Mouse (Mus musculus) neutrophil, adult 59 days (primary cell): ENCODE data around the gene Tapbpl. TPM values are rescaled to one million over a fixed set of nuclear protein-coding genes. Genes with fewer than 3 reads are reported as not detected.

ENCODE experiments used
- total RNA-seq, 2 experiments: library from RNA; stranded (reverse); gene quantifications; 1 replicate in 1 of 2; 2 replicates in 1 of 2; pipeline ENCODE4 v1.2.4; 2023

Gene Tapbpl
- total RNA-seq = 10 to 100 TPM; 11.0 to 12.0 TPM

DNA sequence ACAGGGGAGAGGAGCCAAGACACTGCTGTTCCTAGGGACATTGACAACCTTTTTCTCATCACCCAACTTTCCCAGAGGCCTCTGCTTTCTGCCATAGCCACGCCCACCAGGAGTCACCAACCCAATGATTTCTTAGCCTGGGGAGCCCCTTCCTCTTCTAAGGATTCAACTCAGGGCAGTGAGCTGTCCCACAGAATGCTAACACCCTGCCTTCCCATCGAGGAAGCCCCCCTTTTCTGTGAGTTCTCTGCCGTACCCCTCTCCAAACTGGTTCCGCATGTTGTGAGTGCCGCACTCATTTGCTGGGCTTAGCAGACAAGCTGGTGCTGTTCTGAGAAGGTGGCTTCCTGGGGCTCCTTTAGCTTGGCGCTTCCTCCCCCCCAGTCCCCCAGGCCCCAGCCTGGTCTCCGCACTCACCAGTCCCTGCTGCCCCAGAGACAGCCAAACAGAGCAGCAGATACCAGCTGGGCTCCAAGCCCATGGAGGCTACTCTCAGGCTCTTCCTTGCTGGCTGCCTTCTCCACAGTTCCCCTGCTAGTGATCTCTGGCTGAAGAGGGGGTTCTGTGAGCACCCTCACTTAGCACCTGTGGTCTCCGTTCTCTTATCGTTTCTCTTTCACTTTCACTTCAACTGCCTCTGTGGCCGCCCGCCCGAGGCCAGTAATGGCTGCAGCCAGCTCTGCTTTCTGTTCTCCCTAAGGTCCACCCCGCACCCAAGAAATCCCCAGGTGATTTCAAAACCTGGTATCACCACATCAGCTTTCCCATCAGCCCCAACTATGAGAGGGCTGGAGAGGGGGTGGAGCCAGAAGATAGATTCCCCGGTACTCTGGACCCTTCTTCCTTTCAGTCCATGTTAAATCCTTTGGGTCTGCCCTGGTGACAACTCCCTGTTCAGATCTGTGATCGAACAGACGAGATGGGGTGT is at the start of gene Tapbpl:
Gene Tapbpl, minus strand, starts transcription at position 744 of the 928 bp plus-strand sequence.

GRCm38 (mm10) chr6:125236782-125237181 is 5.1 kb upstream of the Tapbpl start, which contains the start of gene Cd27:
TSS of gene Cd27 (minus strand) at chr6:125237010.

DNA sequence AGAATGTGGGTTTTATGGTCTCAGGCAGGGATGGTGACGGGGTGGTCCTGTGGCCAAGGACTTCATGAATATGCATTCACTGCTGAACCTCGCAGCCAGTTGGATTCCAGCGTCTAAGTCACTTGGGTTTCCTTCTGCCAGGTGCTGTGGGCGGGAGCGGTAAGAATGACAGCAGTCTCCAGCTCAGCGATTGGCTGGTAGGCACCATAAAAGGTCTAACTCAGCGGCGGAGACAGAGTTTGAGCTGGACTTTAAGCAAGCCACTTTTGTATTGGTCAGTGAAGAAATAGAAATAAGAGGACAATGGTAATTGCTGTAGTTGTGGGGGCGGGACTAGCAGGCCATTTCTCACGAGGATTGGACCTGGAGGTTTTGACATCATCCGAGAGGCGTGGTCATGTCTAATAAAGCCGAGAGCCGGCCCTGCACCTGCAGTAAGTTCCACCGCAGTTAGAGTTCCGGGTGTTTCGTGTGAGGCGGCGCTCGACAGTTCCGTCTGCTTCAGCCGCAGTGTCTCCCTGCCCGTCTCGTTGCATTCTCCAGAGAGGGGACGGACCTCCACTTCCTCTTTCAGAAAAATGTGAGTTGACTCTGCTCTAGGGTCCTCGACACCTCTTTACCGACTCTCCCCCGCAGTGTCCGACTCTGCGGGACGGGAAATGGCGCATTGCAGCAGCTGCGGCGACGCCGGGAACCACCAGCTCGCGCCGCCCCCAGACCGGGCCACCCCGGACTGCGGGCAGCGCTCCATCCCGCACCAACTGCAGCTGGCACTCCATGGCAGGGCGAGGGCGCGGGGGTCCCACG is 16.3 kb downstream of the Tapbpl start, which contains the start of gene Vamp1:
Gene Vamp1, plus strand, starts transcription at position 404 of the 807 bp plus-strand sequence.

DNA sequence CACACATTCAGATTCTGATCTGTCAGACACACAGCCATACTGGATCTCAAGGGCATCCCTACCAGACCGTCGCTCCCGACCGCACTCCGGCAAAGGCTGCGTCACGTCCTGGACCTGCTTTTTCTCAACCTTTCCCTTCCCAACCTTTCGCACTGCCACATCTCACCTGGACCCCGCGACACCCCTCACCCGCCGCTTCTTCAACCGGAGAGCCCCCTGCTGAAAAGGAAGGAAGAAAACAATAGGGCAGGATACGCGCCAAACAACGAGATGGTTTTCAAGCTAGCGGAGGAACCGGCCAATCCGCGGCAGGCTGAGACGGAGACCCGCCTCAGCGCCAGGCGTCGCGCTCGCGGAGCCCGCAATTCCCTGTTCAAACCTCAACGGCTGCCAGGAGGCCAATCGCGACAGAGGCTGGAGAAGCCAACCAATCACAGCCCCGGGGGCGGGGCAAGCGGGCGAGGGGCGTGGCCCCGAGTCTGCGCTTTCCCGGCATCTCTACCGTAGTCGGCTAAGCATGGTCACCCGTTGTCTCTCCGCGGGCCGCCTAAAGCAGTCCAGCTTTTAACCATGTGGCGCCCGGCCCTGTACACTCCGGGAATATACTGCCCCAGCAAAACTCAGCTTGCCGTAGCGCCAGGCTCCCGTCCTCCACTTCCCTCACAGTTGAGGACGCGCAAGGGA is 40.2 kb downstream of the Tapbpl start, which contains the start of the genes Ncapd2 and Mrpl51:
Gene Ncapd2, minus strand, starts transcription at position 370 of the 684 bp plus-strand sequence.
Gene Mrpl51, plus strand, starts transcription at position 470 of the 684 bp plus-strand sequence.

Other genes starting within 250 kb of the Tapbpl start
- not detected for gene Pianp, start 235.2 kb downstream of the Tapbpl start, total RNA-seq
- gene Zfp384, start 222.7 kb downstream of the Tapbpl start, total RNA-seq = 10 to 100 TPM; 68.6 to 81.0 TPM
- 10 to 100 TPM; 65.4 to 82.9 TPM for gene Ing4, start 192.1 kb downstream of the Tapbpl start, total RNA-seq
- 10 to 100 TPM; 11.4 to 12.0 TPM for gene Acrbp, start 182.2 kb downstream of the Tapbpl start, total RNA-seq
- 10 to 100 TPM in 1 of 2 experiments, 1 to 10 TPM in 1; 8.4 to 12.3 TPM for gene Lpar5, start 163.9 kb downstream of the Tapbpl start, total RNA-seq
- gene Chd4, start 135.9 kb downstream of the Tapbpl start, total RNA-seq = 100 to 1,000 TPM; 178 to 182 TPM
- gene Nop2, start 100.0 kb downstream of the Tapbpl start, total RNA-seq = 10 to 100 TPM; 18.6 to 20.5 TPM
- gene Iffo1, start 86.6 kb downstream of the Tapbpl start, total RNA-seq = 10 to 100 TPM; 29.2 to 34.4 TPM
- 1,000 to 10,000 TPM; 1,481 to 1,483 TPM for gene Gapdh, start 65.4 kb downstream of the Tapbpl start, total RNA-seq
- 100 to 1,000 TPM; 185 to 195 TPM for gene Ncapd2, start 40.2 kb downstream of the Tapbpl start, total RNA-seq
- gene Mrpl51, start 40.1 kb downstream of the Tapbpl start, total RNA-seq = 10 to 100 TPM; 44.1 to 48.3 TPM
- 10 to 100 TPM; 20.8 to 21.0 TPM for gene Vamp1, start 16.3 kb downstream of the Tapbpl start, total RNA-seq
- 1 to 10 TPM in 1 of 2 experiments, under 1 TPM in 1; 0.73 to 2.0 TPM for gene Cd27, start 5.2 kb upstream of the Tapbpl start, total RNA-seq
- not detected for gene Tuba3a, start 54.2 kb upstream of the Tapbpl start, total RNA-seq
- gene Ltbr, start 82.0 kb upstream of the Tapbpl start, total RNA-seq = 10 to 100 TPM; 47.4 to 56.8 TPM
- gene Scnn1a, start 88.8 kb upstream of the Tapbpl start, total RNA-seq = 10 to 100 TPM; 13.9 to 14.0 TPM
- gene Tnfrsf1a, start 117.5 kb upstream of the Tapbpl start, total RNA-seq = 100 to 1,000 TPM; 295 to 318 TPM
- gene Plekhg6, start 148.9 kb upstream of the Tapbpl start, total RNA-seq = not detected